8 mouse cellular contexts compared by ENCODE assay signal in genomic region chr9:107635279-107636028, GRCm38 (mm10). TPM values are rescaled to one million over a fixed set of nuclear protein-coding genes. Genes with fewer than 3 reads are reported as not detected.
DNase-seq lines count a peak whose midpoint lies in the region; ATAC-seq and TF ChIP-seq lines count a peak whose summit lies in the region.

Gene Gnai2 (minus strand): TSS chr9:107635367.

- no peak for TF ChIP-seq CTCF in testis, adult 2 months (IDR thresholded peaks at IDR 0.05; ENCODE audit: control insufficient read depth, insufficient read depth, insufficient replicate concordance, low read depth, low read length)

- peak; percentile 87 to 92 for DNase-seq in CD8-positive naive resting alpha-beta T cell, adult 2 months (ENCODE audit: low read depth in 2 of 2, low spot score in 2 of 2)
- DNase-seq in c-Kit-positive CD71-positive TER-119-negative erythroid progenitor cells, embryonic 14.5 days (ENCODE audit: low read depth) = peak; percentile 95
- DNase-seq in forebrain, embryonic 11.5 days (ENCODE audit: low spot score) = peak; percentile 96
- peak; percentile 97 to 98 for DNase-seq in kidney, postnatal 36 days

- peak within 1 kb of the TSS; percentile 97 for H3K9ac ChIP-seq in forebrain, embryonic 11.5 days (ENCODE audit: low read length)
- peak within 1 kb of the TSS; percentile 93 for H3K9ac ChIP-seq in heart, embryonic 16.5 days (ENCODE audit: low read length)
- peak within 1 kb of the TSS; percentile 93 for H3K9ac ChIP-seq in liver, embryonic 15.5 days
- peak within 1 kb of the TSS; percentile 93 for H3K9ac ChIP-seq in neural tube, embryonic 12.5 days

- peak within 1 kb of the TSS; percentile 89 for H3K4me3 ChIP-seq in forebrain, embryonic 11.5 days (ENCODE audit: low read depth, low read length)
- peak within 1 kb of the TSS; percentile 82 for H3K4me3 ChIP-seq in heart, embryonic 16.5 days (ENCODE audit: low read length)
- H3K4me3 ChIP-seq in liver, embryonic 15.5 days (replicated peaks) = peak within 1 kb of the TSS; percentile 81
- peak within 1 kb of the TSS; percentile 90 for H3K4me3 ChIP-seq in neural tube, embryonic 12.5 days
- peak within 1 kb of the TSS; percentile 91 for H3K4me3 ChIP-seq in testis, adult 2 months (ENCODE audit: control insufficient read depth, low read depth, low read length)

- peak; percentile 82; the same call in 1 of the 2 replicates for TF ChIP-seq POLR2A in testis, adult 2 months (IDR thresholded peaks at IDR 0.05; ENCODE audit: control insufficient read depth, low read depth, low read length)

- no peaks in the 10 kb centered on the region for H3K9me3 ChIP-seq in forebrain, embryonic 11.5 days (ENCODE audit: control insufficient read depth, low read length)
- no peaks in the 10 kb centered on the region for H3K9me3 ChIP-seq in heart, embryonic 16.5 days (replicated peaks; ENCODE audit: control insufficient read depth, low read length)
- no peaks in the 10 kb centered on the region for H3K9me3 ChIP-seq in liver, embryonic 15.5 days (replicated peaks)
- H3K9me3 ChIP-seq in neural tube, embryonic 12.5 days = no peaks in the 10 kb centered on the region

- H3K4me1 ChIP-seq in forebrain, embryonic 11.5 days (replicated peaks; ENCODE audit: control insufficient read depth, insufficient read depth, low read length) = peaks cover 43% of the 10 kb centered on the region
- H3K4me1 ChIP-seq in heart, embryonic 16.5 days (ENCODE audit: control insufficient read depth, insufficient read depth, low read length) = peaks cover 30% of the 10 kb centered on the region
- H3K4me1 ChIP-seq in liver, embryonic 15.5 days (replicated peaks) = peaks cover 55% of the 10 kb centered on the region
- peaks cover 66% of the 10 kb centered on the region for H3K4me1 ChIP-seq in neural tube, embryonic 12.5 days
- H3K4me1 ChIP-seq in testis, adult 2 months (ENCODE audit: control insufficient read depth, insufficient read depth, low read length) = peaks cover 36% of the 10 kb centered on the region

- WGBS in forebrain, embryonic 11.5 days = 3% methylated on average over 38 of the region's 38 CpGs
- WGBS in heart, embryonic 16.5 days = 4% methylated on average over 38 of the region's 38 CpGs
- 2% methylated on average over 37 of the region's 38 CpGs for WGBS in liver, embryonic 15.5 days (ENCODE audit: insufficient replicate concordance)
- WGBS in neural tube, embryonic 12.5 days = 2% methylated on average over 38 of the region's 38 CpGs

- H3K27me3 ChIP-seq in forebrain, embryonic 11.5 days (ENCODE audit: control insufficient read depth, insufficient read depth, low read length) = no peaks in the 10 kb centered on the region
- H3K27me3 ChIP-seq in heart, embryonic 16.5 days (ENCODE audit: control insufficient read depth, insufficient read depth, low read length) = no peaks in the 10 kb centered on the region
- H3K27me3 ChIP-seq in liver, embryonic 15.5 days = no peaks in the 10 kb centered on the region
- H3K27me3 ChIP-seq in neural tube, embryonic 12.5 days (replicated peaks) = no peaks in the 10 kb centered on the region
- H3K27me3 ChIP-seq in testis, adult 2 months (ENCODE audit: control insufficient read depth, insufficient read depth, low read length) = no peaks in the 10 kb centered on the region

- peak; percentile 85 for ATAC-seq in forebrain, embryonic 11.5 days (replicated peaks; ENCODE audit: low FRiP score)
- ATAC-seq in heart, embryonic 16.5 days (replicated peaks; ENCODE audit: extremely low read depth, insufficient read depth, low FRiP score) = peak; percentile 92
- ATAC-seq in liver, embryonic 15.5 days (ENCODE audit: insufficient read depth) = peak; percentile 94
- ATAC-seq in neural tube, embryonic 12.5 days (ENCODE audit: low FRiP score, low read depth) = peak; percentile 85

- H3K4me2 ChIP-seq in forebrain, embryonic 11.5 days (ENCODE audit: low read depth, low read length, severe bottlenecking) = peak within 1 kb of the TSS; percentile 100
- H3K4me2 ChIP-seq in heart, embryonic 16.5 days (ENCODE audit: low read depth, low read length) = peak within 1 kb of the TSS; percentile 96
- H3K4me2 ChIP-seq in liver, embryonic 15.5 days = peak within 1 kb of the TSS; percentile 99
- H3K4me2 ChIP-seq in neural tube, embryonic 12.5 days (replicated peaks) = peak within 1 kb of the TSS; percentile 99

- peak within 1 kb of the TSS; percentile 87 for H3K27ac ChIP-seq in forebrain, embryonic 11.5 days (ENCODE audit: low read depth, low read length)
- peak within 1 kb of the TSS; percentile 95 for H3K27ac ChIP-seq in heart, embryonic 16.5 days (ENCODE audit: low read length)
- peak within 1 kb of the TSS; percentile 89 for H3K27ac ChIP-seq in liver, embryonic 15.5 days (replicated peaks)
- H3K27ac ChIP-seq in neural tube, embryonic 12.5 days = peak within 1 kb of the TSS; percentile 96
- H3K27ac ChIP-seq in testis, adult 2 months (ENCODE audit: control insufficient read depth, insufficient read depth, low read depth, low read length) = peak within 1 kb of the TSS; percentile 99

- H3K36me3 ChIP-seq in forebrain, embryonic 11.5 days (ENCODE audit: control insufficient read depth, insufficient read depth, low read length) = no peaks in the 10 kb centered on the region
- 0 out of 2 replicates have a peak, but pooled peaks cover 2% of the 10 kb centered on the region for H3K36me3 ChIP-seq in heart, embryonic 16.5 days (ENCODE audit: control insufficient read depth, insufficient read depth)
- H3K36me3 ChIP-seq in liver, embryonic 15.5 days (replicated peaks) = peaks cover 18% of the 10 kb centered on the region; the same call in 1 of the 2 replicates
- H3K36me3 ChIP-seq in neural tube, embryonic 12.5 days = no peaks in the 10 kb centered on the region
- H3K36me3 ChIP-seq in testis, adult 2 months (ENCODE audit: control insufficient read depth, insufficient read depth, low read length) = no peaks in the 10 kb centered on the region

RNA-seq across cellular contexts. Expression of gene Gnai2, which starts in this region (rescaled TPM):
- 527 and 580 TPM in 2 replicates for polyA plus RNA-seq in forebrain, embryonic 11.5 days (2014; fragmentation: Nextera tagmentation; extraction: Ambion mirVana)
- polyA plus RNA-seq in heart, embryonic 16.5 days (2015; fragmentation: Nextera tagmentation; extraction: Ambion mirVana) = 419 and 458 TPM in 2 replicates
- polyA plus RNA-seq in liver, embryonic 15.5 days (2015; fragmentation: Nextera tagmentation; extraction: Ambion mirVana) = 162 and 167 TPM in 2 replicates
- polyA plus RNA-seq in neural tube, embryonic 12.5 days (2016; fragmentation: Nextera tagmentation; extraction: Ambion mirVana) = 465 and 488 TPM in 2 replicates
- 87.7 and 103 TPM in 2 replicates for polyA plus RNA-seq in testis, adult 2 months (2012; rRNA removed)

Comparison
In these comparisons a context has a peak if more than half of its experiments do, and no peak if none do; other contexts are left out.
1. Peak in every context shown above with its lines: DNase-seq, ATAC-seq, H3K4me3 ChIP-seq and H3K27ac ChIP-seq.